Mouse (Mus musculus) mouse trophoblast stem cell (cell line): ENCODE measurements around the gene Slc1a1.

Experiments
- in situ Hi-C, 2 experiments: fragments of 300-500 bp; cut with MseI, MboI; formaldehyde crosslinking; loops; 2 replicates in 1 of 2; 3 replicates in 1 of 2; pipeline ENCODE4 v1.15.1; 2025

Gene Slc1a1

GRCm38 (mm10) chr19:28834798-28835499 lies at the start of gene Slc1a1:
Gene Slc1a1 (plus strand): TSS chr19:28835049.
- in situ Hi-C loops: no loop called here

GRCm38 (mm10) chr19:28790196-28790595 lies 44.7 kb upstream of the Slc1a1 start:
- in situ Hi-C loops: no loop called here

GRCm38 (mm10) chr19:28793307-28793706 lies 41.5 kb upstream of the Slc1a1 start:
- in situ Hi-C loops: no loop called here

GRCm38 (mm10) chr19:28796146-28796848 lies 38.6 kb upstream of the Slc1a1 start:
- in situ Hi-C loops: no loop called here

- in situ Hi-C loops: no loop called here
Observed at GRCm38 (mm10) chr19:28796966-28797365, 37.9 kb upstream of the Slc1a1 start.

- in situ Hi-C loops: no loop called here
Observed at GRCm38 (mm10) chr19:28797611-28798010, 37.2 kb upstream of the Slc1a1 start.

GRCm38 (mm10) chr19:28800448-28800847 lies 34.4 kb upstream of the Slc1a1 start:
- in situ Hi-C loops: no loop called here

GRCm38 (mm10) chr19:28806276-28806675 lies 28.6 kb upstream of the Slc1a1 start:
- in situ Hi-C loops: no loop called here

- in situ Hi-C loops: no loop called here
Observed at GRCm38 (mm10) chr19:28806821-28807496, 27.9 kb upstream of the Slc1a1 start.

- in situ Hi-C loops: no loop called here
Observed at GRCm38 (mm10) chr19:28807497-28807871, 27.4 kb upstream of the Slc1a1 start.

- in situ Hi-C loops: no loop called here
Observed at GRCm38 (mm10) chr19:28818286-28818685, 16.6 kb upstream of the Slc1a1 start.

- in situ Hi-C loops: no loop called here
Observed at GRCm38 (mm10) chr19:28827697-28828328, 7.0 kb upstream of the Slc1a1 start.

GRCm38 (mm10) chr19:28831324-28831723 lies 3.5 kb upstream of the Slc1a1 start:
- in situ Hi-C loops: no loop called here

GRCm38 (mm10) chr19:28832605-28833004 lies 2.2 kb upstream of the Slc1a1 start:
- in situ Hi-C loops: no loop called here

- in situ Hi-C loops: no loop called here
Observed at GRCm38 (mm10) chr19:28834388-28834787, 461 bp upstream of the Slc1a1 start.

GRCm38 (mm10) chr19:28835500-28835864 lies 633 bp downstream of the Slc1a1 start:
- in situ Hi-C loops: no loop called here

GRCm38 (mm10) chr19:28836116-28836515 lies 1.3 kb downstream of the Slc1a1 start:
- in situ Hi-C loops: no loop called here

- in situ Hi-C loops: no loop called here
Observed at GRCm38 (mm10) chr19:28836651-28837410, 2.0 kb downstream of the Slc1a1 start.

- in situ Hi-C loops: no loop called here
Observed at GRCm38 (mm10) chr19:28838796-28839195, 3.9 kb downstream of the Slc1a1 start.

- in situ Hi-C loops: no loop called here
Observed at GRCm38 (mm10) chr19:28844946-28845710, 10.3 kb downstream of the Slc1a1 start.

GRCm38 (mm10) chr19:28850510-28850909 lies 15.7 kb downstream of the Slc1a1 start:
- in situ Hi-C loops: no loop called here
